Mouse (Mus musculus) cerebellum, adult 2 months (tissue): Measurements from ENCODE around the gene Rplp2. TPM values are rescaled to one million over a fixed set of nuclear protein-coding genes. Genes with fewer than 3 reads are reported as not detected.

Source experiments
- DNase-seq, 2 experiments: peaks; one replicate each; pipeline ENCODE4 v3.0.0; 2021
- H3K27ac ChIP-seq: fragments of 200-500 bp; 2 replicates; pipeline ENCODE4 v1.5.1; 2012; ENCODE audit warnings: low read length, control low read depth, inconsistent platforms; ENCODE audit not compliant: insufficient read depth
- H3K27me3 ChIP-seq: fragments of 200-500 bp; 2 replicates; pipeline ENCODE4 v1.6.1; 2012; ENCODE audit warnings: inconsistent platforms, mild to moderate bottlenecking, low read length, moderate library complexity; ENCODE audit not compliant: control insufficient read depth, insufficient read depth
- H3K4me1 ChIP-seq: fragments of 200-500 bp; 2 replicates; pipeline ENCODE4 v1.6.1; 2011; ENCODE audit warnings: low read length; ENCODE audit not compliant: control insufficient read depth, insufficient read depth
- H3K4me3 ChIP-seq: fragments of 200-500 bp; replicated peaks from 2 replicates; pipeline ENCODE3; 2011; ENCODE audit warnings: mild to moderate bottlenecking, low read depth, low read length, control low read depth; ENCODE audit not compliant: insufficient read depth
- CTCF ChIP-seq: fragments of 200-500 bp; IDR thresholded peaks from 2 replicates; pipeline ENCODE4 v1.5.1; 2011; ENCODE audit warnings: low read depth, mild to moderate bottlenecking, control low read depth, low read length, moderate library complexity, borderline replicate concordance; ENCODE audit not compliant: insufficient read depth
- POLR2A ChIP-seq: fragments of 200-500 bp; IDR thresholded peaks from 2 replicates; pipeline ENCODE4 v1.6.1; 2011; ENCODE audit warnings: low read length, control low read depth, borderline replicate concordance; ENCODE audit not compliant: insufficient read depth
- WGBS: fragments of 180-500 bp; shearing (Covaris S2); methylation state at CpG from one replicate; pipeline ENCODE4 v1.1.7; 2018; 5-methylcytosine and 5-hydroxymethylcytosine counted together
- polyA plus RNA-seq: library from polyadenylated mRNA; depleted of rRNA; stranded (reverse); fragments of >200 nt; gene quantifications from 2 replicates; pipeline ENCODE4 v1.2.3, GENCODE M21; 2012

The Rplp2 gene
- polyA plus RNA-seq, 1 experiment, result 571 TPM

GRCm38 (mm10) chr7:141467230-141468030 lies 20.3 kb downstream of the Rplp2 start, which contains the start of gene Cd151:
TSS of gene Cd151 (plus strand) at chr7:141467392.
- TF ChIP-seq CTCF (no peak), POLR2A (peak; percentile 34; the same call in 1 of the 2 replicates)
- H3K4me3 ChIP-seq, result peak within 1 kb of the TSS; percentile 88
- no peak within 1 kb of the TSS; the same call in 1 of the 2 replicates for H3K27ac ChIP-seq
- 3% methylated on average over 52 of the region's 52 CpGs for WGBS
- no peaks in the 10 kb centered on the region for H3K27me3 ChIP-seq
- DNase-seq, result peak; percentile 73 to 74
- H3K4me1 ChIP-seq, result peaks cover 23% of the 10 kb centered on the region

GRCm38 (mm10) chr7:141468164-141468521 lies 21.0 kb downstream of the Rplp2 start:
- Histone ChIP-seq H3K27ac (no peak overlapping the region; the same call in 1 of the 2 replicates), H3K4me3 (peak overlapping the region; percentile 88), H3K4me1 (peaks cover 20% of the 10 kb centered on the region), H3K27me3 (no peaks in the 10 kb centered on the region)
- TF ChIP-seq POLR2A (no peak), CTCF (no peak)
- WGBS, result 60% methylated on average over 5 of the region's 5 CpGs
- DNase-seq, result no peak

- Histone ChIP-seq H3K27ac (no peak overlapping the region), H3K4me1 (peaks cover 20% of the 10 kb centered on the region), H3K4me3 (peak overlapping the region; percentile 88), H3K27me3 (no peaks in the 10 kb centered on the region)
- WGBS, result 17% methylated on average over 8 of the region's 8 CpGs
- TF ChIP-seq CTCF (peak; percentile 41; the same call in 1 of the 2 replicates), POLR2A (no peak)
- DNase-seq, result peak; percentile 55 to 65
Observed at GRCm38 (mm10) chr7:141468522-141469211, 21.5 kb downstream of the Rplp2 start.

GRCm38 (mm10) chr7:141469352-141469751 lies 22.2 kb downstream of the Rplp2 start:
- WGBS, result 59% methylated on average over 6 of the region's 6 CpGs
- TF ChIP-seq CTCF (no peak), POLR2A (no peak)
- peaks cover 20% of the 10 kb centered on the region for H3K4me1 ChIP-seq

GRCm38 (mm10) chr7:141469901-141470636 lies 22.9 kb downstream of the Rplp2 start:
- no peak overlapping the region for H3K4me3 ChIP-seq
- TF ChIP-seq CTCF (no peak), POLR2A (no peak)
- no peak overlapping the region for H3K27ac ChIP-seq
- 89% methylated on average over 18 of the region's 18 CpGs for WGBS
- DNase-seq, result peak in 1 of 2 experiments; percentile 26
- peaks cover 20% of the 10 kb centered on the region for H3K4me1 ChIP-seq
- no peaks in the 10 kb centered on the region for H3K27me3 ChIP-seq

More at GRCm38 (mm10) chr7:141469352-141469751, 22.2 kb downstream of the Rplp2 start:
- H3K4me3 ChIP-seq, result no peak overlapping the region
- no peak for DNase-seq
- no peak overlapping the region for H3K27ac ChIP-seq
- no peaks in the 10 kb centered on the region for H3K27me3 ChIP-seq

GRCm38 (mm10) chr7:141470637-141470944 lies 23.4 kb downstream of the Rplp2 start:
- 88% methylated on average over 10 of the region's 10 CpGs for WGBS

GRCm38 (mm10) chr7:141471236-141471635 lies 24.1 kb downstream of the Rplp2 start:
- Histone ChIP-seq H3K27me3 (no peaks in the 10 kb centered on the region), H3K27ac (no peak overlapping the region), H3K4me3 (no peak overlapping the region), H3K4me1 (peaks cover 23% of the 10 kb centered on the region)
- 84% methylated on average over 1 of the region's 1 CpGs for WGBS
- TF ChIP-seq CTCF (no peak), POLR2A (no peak)
- no peak for DNase-seq

More at GRCm38 (mm10) chr7:141470637-141470944, 23.4 kb downstream of the Rplp2 start:
- Histone ChIP-seq H3K27me3 (no peaks in the 10 kb centered on the region), H3K4me3 (no peak overlapping the region), H3K4me1 (peaks cover 20% of the 10 kb centered on the region), H3K27ac (no peak overlapping the region)
- TF ChIP-seq CTCF, result no peak
- no peak for DNase-seq
